Mouse (Mus musculus) NIH3T3 (cell line): ENCODE measurements around the gene Has3.

Source experiments
- DNase-seq: peaks from one replicate; pipeline ENCODE4 v3.0.0-alpha.2; 2012; ENCODE audit warnings: low read depth

The Has3 gene

DNA sequence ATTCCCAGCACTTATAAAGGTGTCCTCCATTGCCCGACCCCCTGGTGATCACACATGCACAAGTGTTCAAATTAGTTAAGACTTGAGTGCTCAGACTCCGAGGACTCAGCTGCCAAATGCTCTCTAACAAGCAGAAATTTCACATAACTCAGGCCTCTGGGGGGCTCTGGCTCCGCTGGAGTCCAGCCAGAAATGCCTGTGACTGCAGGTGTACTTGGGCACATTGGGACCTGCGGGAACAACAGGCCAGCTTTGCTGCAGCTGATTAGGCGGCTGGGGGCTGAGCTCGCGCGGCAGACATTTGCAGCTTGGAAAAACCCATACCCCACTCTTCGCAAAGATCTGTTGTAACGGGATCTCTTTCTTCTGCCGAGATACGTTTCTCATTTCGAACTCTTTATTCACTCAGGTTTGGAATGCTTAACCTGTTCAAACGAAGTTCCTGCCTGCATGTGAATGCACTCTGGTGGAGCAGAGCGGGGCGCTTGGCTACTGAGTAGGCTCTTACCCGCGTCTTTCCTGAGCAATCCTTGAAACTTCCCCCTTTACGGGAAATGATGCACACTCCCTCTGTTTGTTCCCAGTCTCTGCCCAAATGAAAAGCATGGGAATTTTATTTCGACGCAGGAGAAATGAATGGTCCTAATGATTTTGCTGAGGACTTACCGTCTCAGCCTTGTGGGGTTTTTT lies 62.5 kb downstream of the Has3 start:
- no peak for DNase-seq

DNA sequence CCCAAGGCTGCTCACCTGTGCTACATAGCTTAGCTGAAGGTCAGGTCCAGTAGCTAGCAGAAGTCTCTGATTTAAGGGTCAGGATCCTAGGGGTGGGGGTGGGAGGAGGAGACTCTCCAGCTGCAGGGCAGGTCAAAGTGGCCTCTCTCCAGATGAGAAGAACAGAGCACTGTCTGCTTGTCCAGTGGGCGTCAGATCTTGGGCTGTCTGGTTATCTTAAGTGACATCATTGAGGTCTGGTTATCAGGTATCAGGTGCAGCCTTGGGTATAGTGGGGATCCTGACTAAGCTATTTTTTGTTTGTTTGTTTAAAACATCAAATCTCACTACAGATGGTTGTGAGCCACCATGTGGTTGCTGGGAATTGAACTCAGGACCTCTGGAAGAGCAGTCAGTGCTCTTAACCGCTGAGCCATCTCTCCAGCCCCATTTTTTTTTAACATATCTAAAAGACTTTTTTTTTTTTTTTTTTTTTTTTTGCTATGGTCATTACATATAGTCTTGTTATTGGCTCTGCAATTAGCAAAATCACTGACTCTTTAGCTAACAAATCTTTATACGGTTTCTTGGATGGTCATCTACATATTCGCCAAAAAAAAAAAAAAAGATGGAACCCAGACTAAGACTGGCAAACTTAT lies 63.6 kb downstream of the Has3 start:
- no peak for DNase-seq
